Mouse (Mus musculus): ENCODE measurements around the gene Sp4.

DNA sequence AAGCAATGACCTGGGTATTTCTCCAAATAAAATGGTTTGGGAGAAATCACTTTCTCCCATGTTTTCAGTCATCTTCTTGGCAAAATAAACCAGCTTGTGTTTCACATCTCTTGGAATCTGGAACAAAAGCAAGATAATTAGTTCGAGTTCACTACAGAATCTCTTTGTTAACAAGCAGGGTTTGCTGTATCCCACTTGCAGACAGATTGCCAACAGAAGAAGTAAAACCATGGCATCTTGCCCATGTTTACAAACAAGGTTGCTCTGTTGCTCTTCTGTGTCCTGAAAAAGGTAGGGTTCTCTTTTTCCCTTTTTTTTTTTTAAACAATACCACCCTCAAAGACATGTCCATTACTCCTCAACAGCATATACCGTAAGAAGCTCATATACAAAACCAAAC, 104.7 kb downstream of the Sp4 start:
- TF ChIP-seq CEBPB (IDR thresholded peaks at IDR 0.05; ENCODE audit: insufficient read depth, poor library complexity, severe bottlenecking) (no peak), POLR2A (IDR thresholded peaks at IDR 0.05; ENCODE audit: insufficient read length, low read depth) (no peak), MAX (IDR thresholded peaks at IDR 0.05; ENCODE audit: low read depth) (no peak), E2F4 (IDR thresholded peaks at IDR 0.05; ENCODE audit: insufficient read depth) (no peak), TCF12 (IDR thresholded peaks at IDR 0.05; ENCODE audit: insufficient read depth, poor library complexity, severe bottlenecking) (no peak), USF1 (IDR thresholded peaks at IDR 0.05; ENCODE audit: low read depth) (no peak), MYOD1 (IDR thresholded peaks at IDR 0.05; ENCODE audit: control insufficient read depth in 1 of 3, insufficient read length in 2 of 3, low read depth in 2 of 3) (no peak), POLR2AphosphoS2 (IDR thresholded peaks at IDR 0.05; ENCODE audit: insufficient read length, low read depth) (no peak), REST (IDR thresholded peaks at IDR 0.05; ENCODE audit: insufficient read depth, insufficient read length) (no peak), MYOG (IDR thresholded peaks at IDR 0.05; ENCODE audit: control insufficient read depth in 1 of 3, insufficient read depth in 1 of 3, insufficient read length in 2 of 3, low read depth in 2 of 3) (no peak), TCF3 (IDR thresholded peaks at IDR 0.05; ENCODE audit: insufficient read length, low read depth) (no peak)
